Mouse (Mus musculus): ENCODE measurements around the gene Atp1b1.

The Atp1b1 gene

GRCm38 (mm10) chr1:164440708-164441407, 17.3 kb downstream of the Atp1b1 start:
- no peak for DNase-seq (ENCODE audit: low read depth, low spot score)

GRCm38 (mm10) chr1:164440230-164440629, 17.9 kb downstream of the Atp1b1 start:
- no peak for DNase-seq (ENCODE audit: low read depth, low spot score)

GRCm38 (mm10) chr1:164436749-164437148, 21.4 kb downstream of the Atp1b1 start:
- no peak for DNase-seq (ENCODE audit: low read depth, low spot score)

- DNase-seq (ENCODE audit: low read depth, low spot score): no peak
Observed at GRCm38 (mm10) chr1:164434049-164434448, 24.1 kb downstream of the Atp1b1 start.

- DNase-seq (ENCODE audit: low read depth, low spot score): no peak
Observed at GRCm38 (mm10) chr1:164432649-164433048, 25.5 kb downstream of the Atp1b1 start.

- no peak for DNase-seq (ENCODE audit: low read depth, low spot score)
Observed at GRCm38 (mm10) chr1:164428644-164429043, 29.5 kb downstream of the Atp1b1 start.

GRCm38 (mm10) chr1:164427777-164428176, 30.4 kb downstream of the Atp1b1 start:
- DNase-seq (ENCODE audit: low read depth, low spot score): no peak

GRCm38 (mm10) chr1:164426227-164426626, 31.9 kb downstream of the Atp1b1 start:
- DNase-seq (ENCODE audit: low read depth, low spot score): no peak

GRCm38 (mm10) chr1:164420623-164421354, 37.4 kb downstream of the Atp1b1 start:
- DNase-seq (ENCODE audit: low read depth, low spot score): no peak

GRCm38 (mm10) chr1:164419401-164419800, 38.8 kb downstream of the Atp1b1 start:
- DNase-seq (ENCODE audit: low read depth, low spot score): no peak

- no peak for DNase-seq (ENCODE audit: low read depth, low spot score)
Observed at GRCm38 (mm10) chr1:164418320-164418719, 39.8 kb downstream of the Atp1b1 start.

- no peak for DNase-seq (ENCODE audit: low read depth, low spot score)
Observed at GRCm38 (mm10) chr1:164417604-164418003, 40.6 kb downstream of the Atp1b1 start.

- no peak for DNase-seq (ENCODE audit: low read depth, low spot score)
Observed at GRCm38 (mm10) chr1:164416692-164417394, 41.3 kb downstream of the Atp1b1 start.

GRCm38 (mm10) chr1:164415347-164415751, 42.8 kb downstream of the Atp1b1 start:
- no peak for DNase-seq (ENCODE audit: low read depth, low spot score)

- no peak for DNase-seq (ENCODE audit: low read depth, low spot score)
Observed at GRCm38 (mm10) chr1:164413608-164414007, 44.5 kb downstream of the Atp1b1 start.

GRCm38 (mm10) chr1:164412906-164413305, 45.2 kb downstream of the Atp1b1 start:
- no peak for DNase-seq (ENCODE audit: low read depth, low spot score)

- no peak for DNase-seq (ENCODE audit: low read depth, low spot score)
Observed at GRCm38 (mm10) chr1:164411306-164411705, 46.8 kb downstream of the Atp1b1 start.

- no peak for DNase-seq (ENCODE audit: low read depth, low spot score)
Observed at GRCm38 (mm10) chr1:164408655-164409054, 49.5 kb downstream of the Atp1b1 start.

- peak; percentile 10 for DNase-seq (ENCODE audit: low read depth, low spot score)
Observed at GRCm38 (mm10) chr1:164406506-164406905, 51.6 kb downstream of the Atp1b1 start.

GRCm38 (mm10) chr1:164405385-164405802, 52.8 kb downstream of the Atp1b1 start:
- no peak for DNase-seq (ENCODE audit: low read depth, low spot score)

GRCm38 (mm10) chr1:164399578-164399977, 58.6 kb downstream of the Atp1b1 start:
- no peak for DNase-seq (ENCODE audit: low read depth, low spot score)

- DNase-seq (ENCODE audit: low read depth, low spot score): no peak
Observed at GRCm38 (mm10) chr1:164397672-164398071, 60.5 kb downstream of the Atp1b1 start.
